Mouse (Mus musculus) lung, embryonic 16.5 days (tissue): Measurements from ENCODE around the gene Smad9. TPM values are rescaled to one million over a fixed set of nuclear protein-coding genes. Genes with fewer than 3 reads are reported as not detected.

Source experiments
- ATAC-seq: fragments of 200-750 bp; cut with Nextera tagmentation; 2 replicates; pipeline ENCODE4 v1.8.0; 2017; ENCODE audit warnings: low read depth, mild to moderate bottlenecking, moderate library complexity
- H3K27ac ChIP-seq: fragments of 300-500 bp; sonication (generic); 2 replicates; pipeline ENCODE4 v1.5.1; 2014; ENCODE audit warnings: mild to moderate bottlenecking, control low read depth, low read length
- H3K27me3 ChIP-seq: fragments of 300-500 bp; sonication (generic); 2 replicates; pipeline ENCODE4 v1.6.1; 2014; ENCODE audit warnings: low read depth, low read length, mixed read lengths; ENCODE audit not compliant: control insufficient read depth, insufficient read depth
- H3K36me3 ChIP-seq: fragments of 300-500 bp; sonication (generic); 2 replicates; pipeline ENCODE4 v1.6.1; 2014; ENCODE audit warnings: low read length; ENCODE audit not compliant: control insufficient read depth, insufficient read depth
- H3K4me1 ChIP-seq: fragments of 300-500 bp; sonication (generic); replicated peaks from 2 replicates; pipeline ENCODE4 v1.6.1; 2014; ENCODE audit warnings: low read length, mixed read lengths; ENCODE audit not compliant: control insufficient read depth, insufficient read depth
- H3K4me2 ChIP-seq: fragments of 300-500 bp; sonication (generic); 2 replicates; pipeline ENCODE4 v1.6.1; 2014; ENCODE audit warnings: low read depth, low read length, control low read depth
- H3K4me3 ChIP-seq: fragments of 300-500 bp; sonication (generic); 2 replicates; pipeline ENCODE4 v1.5.1; 2014; ENCODE audit warnings: mild to moderate bottlenecking, low read length, control low read depth
- H3K9ac ChIP-seq: fragments of 300-500 bp; sonication (generic); 2 replicates; pipeline ENCODE4 v1.6.1; 2014; ENCODE audit warnings: low read length, control low read depth
- H3K9me3 ChIP-seq: fragments of 300-500 bp; sonication (generic); 2 replicates; pipeline ENCODE4 v1.6.1; 2016; ENCODE audit warnings: low read length; ENCODE audit not compliant: control insufficient read depth
- WGBS: fragments of 180-500 bp; shearing (Covaris S2); extraction: QIAGEN DNeasy Blood & Tissue Kit; methylation state at CpG from one replicate; pipeline ENCODE4 v1.1.7; 2014; 5-methylcytosine and 5-hydroxymethylcytosine counted together
- polyA plus RNA-seq: library from polyadenylated mRNA; unstranded; fragments of >200 nt; fragmentation: Nextera tagmentation; extraction: Ambion mirVana; gene quantifications from 2 replicates; pipeline ENCODE4 v1.2.1, GENCODE M21; 2015

Smad9 gene
- polyA plus RNA-seq: 1.8 and 2.4 TPM in 2 replicates

GRCm38 (mm10) chr3:54755145-54756041 lies at the start of gene Smad9:
Gene Smad9 (plus strand): TSS chr3:54755582.
- Histone ChIP-seq H3K9me3 (no peaks in the 10 kb centered on the region), H3K4me1 (peaks cover 22% of the 10 kb centered on the region), H3K36me3 (peaks cover 6% of the 10 kb centered on the region), H3K4me2 (peak within 1 kb of the TSS; percentile 98), H3K4me3 (peak within 1 kb of the TSS; percentile 82), H3K27ac (peak within 1 kb of the TSS; percentile 88), H3K9ac (peak within 1 kb of the TSS; percentile 85), H3K27me3 (no peaks in the 10 kb centered on the region; the same call in 1 of the 2 replicates)
- peak; percentile 90 for ATAC-seq
- WGBS: under 1% methylated on average over 40 of the region's 66 CpGs

- no peak overlapping the region for H3K9ac ChIP-seq
- WGBS: 72% methylated on average over 9 of the region's 9 CpGs
- no peak overlapping the region for H3K27ac ChIP-seq
- H3K4me1 ChIP-seq: no peaks in the 10 kb centered on the region
- H3K4me2 ChIP-seq: no peak overlapping the region
- no peak for ATAC-seq
- H3K27me3 ChIP-seq: no peaks in the 10 kb centered on the region
- peaks cover 37% of the 10 kb centered on the region for H3K36me3 ChIP-seq
- no peak overlapping the region for H3K4me3 ChIP-seq
- no peaks in the 10 kb centered on the region for H3K9me3 ChIP-seq
Measured at GRCm38 (mm10) chr3:54708972-54709371, 46.4 kb upstream of the Smad9 start.

- H3K9me3 ChIP-seq: no peaks in the 10 kb centered on the region
- no peak within 1 kb of the TSS for H3K4me2 ChIP-seq
Measured at GRCm38 (mm10) chr3:54714253-54714652, 41.1 kb upstream of the Smad9 start, which contains the start of gene Gm21958. Gene Gm21958 (minus strand): TSS chr3:54714353.

GRCm38 (mm10) chr3:54715461-54715860 lies 39.9 kb upstream of the Smad9 start:
- Histone ChIP-seq H3K4me3 (no peak overlapping the region), H3K9ac (no peak overlapping the region), H3K27me3 (no peaks in the 10 kb centered on the region), H3K4me1 (no peaks in the 10 kb centered on the region), H3K4me2 (no peak overlapping the region), H3K9me3 (no peaks in the 10 kb centered on the region), H3K27ac (no peak overlapping the region), H3K36me3 (peaks cover 42% of the 10 kb centered on the region)
- no peak for ATAC-seq
- WGBS: 91% methylated on average over 6 of the region's 6 CpGs

More at GRCm38 (mm10) chr3:54714253-54714652, 41.1 kb upstream of the Smad9 start, which contains the start of gene Gm21958:
- 89% methylated on average over 6 of the region's 6 CpGs for WGBS
- no peak for ATAC-seq
- no peak within 1 kb of the TSS for H3K4me3 ChIP-seq
- H3K36me3 ChIP-seq: peaks cover 49% of the 10 kb centered on the region
- H3K9ac ChIP-seq: no peak within 1 kb of the TSS
- no peaks in the 10 kb centered on the region for H3K27me3 ChIP-seq
- no peaks in the 10 kb centered on the region for H3K4me1 ChIP-seq
- H3K27ac ChIP-seq: no peak within 1 kb of the TSS

- no peak for ATAC-seq
- WGBS: 77% methylated on average over 6 of the region's 6 CpGs
- H3K9ac ChIP-seq: no peak overlapping the region
Measured at GRCm38 (mm10) chr3:54717348-54717747, 38.0 kb upstream of the Smad9 start.

GRCm38 (mm10) chr3:54718947-54719346 lies 36.4 kb upstream of the Smad9 start:
- Histone ChIP-seq H3K4me2 (no peak overlapping the region), H3K27me3 (no peaks in the 10 kb centered on the region), H3K4me3 (no peak overlapping the region), H3K27ac (no peak overlapping the region), H3K9me3 (no peaks in the 10 kb centered on the region), H3K4me1 (no peaks in the 10 kb centered on the region), H3K9ac (no peak overlapping the region), H3K36me3 (peaks cover 42% of the 10 kb centered on the region)
- WGBS: 67% methylated on average over 3 of the region's 3 CpGs
- ATAC-seq: no peak

More at GRCm38 (mm10) chr3:54717348-54717747, 38.0 kb upstream of the Smad9 start:
- Histone ChIP-seq H3K4me2 (no peak overlapping the region), H3K4me3 (no peak overlapping the region), H3K9me3 (no peaks in the 10 kb centered on the region), H3K27ac (no peak overlapping the region), H3K27me3 (no peaks in the 10 kb centered on the region), H3K4me1 (no peaks in the 10 kb centered on the region), H3K36me3 (peaks cover 40% of the 10 kb centered on the region)

- ATAC-seq: no peak
- Histone ChIP-seq H3K27ac (no peak overlapping the region), H3K9ac (no peak overlapping the region), H3K36me3 (peaks cover 33% of the 10 kb centered on the region), H3K27me3 (no peaks in the 10 kb centered on the region), H3K4me1 (no peaks in the 10 kb centered on the region), H3K4me3 (no peak overlapping the region), H3K9me3 (no peaks in the 10 kb centered on the region), H3K4me2 (no peak overlapping the region)
- 83% methylated on average over 10 of the region's 10 CpGs for WGBS
Measured at GRCm38 (mm10) chr3:54723741-54724500, 31.5 kb upstream of the Smad9 start.

- no peak overlapping the region for H3K4me2 ChIP-seq
- no peak overlapping the region for H3K4me3 ChIP-seq
- H3K9me3 ChIP-seq: no peaks in the 10 kb centered on the region
- H3K27me3 ChIP-seq: no peaks in the 10 kb centered on the region
- no peaks in the 10 kb centered on the region for H3K4me1 ChIP-seq
- 69% methylated on average over 2 of the region's 2 CpGs for WGBS
- ATAC-seq: no peak
- H3K27ac ChIP-seq: no peak overlapping the region
- no peak overlapping the region for H3K9ac ChIP-seq
- H3K36me3 ChIP-seq: peaks cover 45% of the 10 kb centered on the region
Measured at GRCm38 (mm10) chr3:54725344-54725743, 30.0 kb upstream of the Smad9 start.

- peaks cover 46% of the 10 kb centered on the region for H3K36me3 ChIP-seq
- ATAC-seq: no peak
Measured at GRCm38 (mm10) chr3:54727588-54727987, 27.8 kb upstream of the Smad9 start.

More at GRCm38 (mm10) chr3:54727588-54727987, 27.8 kb upstream of the Smad9 start:
- no peaks in the 10 kb centered on the region for H3K9me3 ChIP-seq
- H3K4me2 ChIP-seq: no peak overlapping the region
- H3K27me3 ChIP-seq: no peaks in the 10 kb centered on the region
- H3K4me3 ChIP-seq: no peak overlapping the region
- no peak overlapping the region for H3K9ac ChIP-seq
- 92% methylated on average over 2 of the region's 2 CpGs for WGBS
- H3K27ac ChIP-seq: no peak overlapping the region
- no peaks in the 10 kb centered on the region for H3K4me1 ChIP-seq
